Mouse (Mus musculus) ovary, postnatal 36 days (tissue): ENCODE data around the gene Adgrl2.

ENCODE experiments used
- DNase-seq: peaks from one replicate; pipeline ENCODE4 v3.0.0; 2022; ENCODE audit warnings: low spot score, mixed read lengths

The Adgrl2 gene

DNA sequence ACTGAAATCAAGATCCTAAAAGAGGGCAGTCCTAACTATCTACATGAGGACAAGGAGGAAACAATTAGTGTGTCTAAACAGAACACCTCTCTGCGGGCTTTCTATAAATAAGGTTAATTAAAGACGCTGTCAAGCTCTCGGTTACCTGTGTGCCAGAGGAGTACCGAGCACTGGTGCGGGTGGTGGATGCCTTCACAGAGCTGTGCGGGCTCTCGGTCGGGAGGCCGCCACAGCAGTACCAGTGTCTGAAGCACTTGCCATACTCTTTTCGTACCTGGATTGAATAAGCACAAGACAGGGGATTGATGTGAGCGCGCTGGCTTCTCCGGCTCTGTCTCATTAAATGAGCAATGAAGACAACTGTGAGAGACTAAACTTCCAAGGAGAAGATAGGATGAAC is 166.8 kb downstream of the Adgrl2 start:
- no peak for DNase-seq

DNA sequence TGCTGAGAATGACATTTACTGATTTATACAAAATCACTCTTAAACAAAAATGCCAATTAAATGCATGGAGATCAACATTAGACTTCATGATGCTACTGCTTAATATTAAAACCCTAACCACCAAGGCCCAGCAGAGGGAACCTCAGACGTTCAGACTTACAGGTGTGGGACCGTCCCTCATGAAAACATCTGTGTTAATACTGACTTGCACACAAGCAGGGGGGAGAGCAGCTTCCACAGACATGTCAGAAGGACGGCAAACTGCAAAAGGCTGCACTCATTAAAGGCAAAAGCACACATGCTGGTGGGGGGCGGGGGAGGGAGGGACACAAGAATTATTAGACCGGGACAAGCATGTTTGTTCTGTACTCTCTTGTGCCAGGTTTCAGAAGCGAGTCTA is 168.7 kb downstream of the Adgrl2 start:
- no peak for DNase-seq

DNA sequence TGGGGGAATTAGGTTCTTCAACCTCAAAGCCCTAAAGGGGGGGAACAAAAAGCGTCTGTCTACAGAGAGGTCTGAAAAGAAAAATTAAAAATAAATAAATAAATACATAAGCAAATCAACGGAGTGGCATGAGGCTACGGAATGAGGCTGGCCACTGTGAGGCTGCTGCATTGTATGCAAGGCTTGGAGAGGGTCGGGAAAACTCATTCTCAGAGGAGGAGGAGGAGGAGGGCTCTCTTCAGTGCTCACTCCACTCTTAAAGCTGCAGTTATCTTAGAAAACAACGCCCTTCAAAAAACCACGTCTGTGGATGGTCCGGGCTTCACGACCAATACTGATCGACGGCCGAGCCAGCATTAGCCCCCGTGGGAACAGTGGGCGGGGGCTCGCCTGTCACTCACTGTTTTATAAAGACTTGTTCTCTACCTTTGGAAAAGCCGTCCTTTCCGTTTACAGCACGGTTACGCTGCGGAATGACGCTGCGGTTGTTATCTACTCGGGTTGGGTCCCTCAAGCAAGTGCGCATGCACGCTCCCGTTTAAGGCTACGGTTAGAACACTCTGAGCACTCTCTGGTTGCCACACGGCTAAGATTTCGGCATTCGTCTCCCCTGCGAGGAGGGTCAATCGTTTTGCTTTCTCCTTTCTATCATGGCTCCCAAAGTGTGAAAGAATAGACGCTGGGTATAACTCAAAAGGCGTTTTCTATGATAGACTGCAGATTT is 170.9 kb downstream of the Adgrl2 start:
- no peak for DNase-seq

DNA sequence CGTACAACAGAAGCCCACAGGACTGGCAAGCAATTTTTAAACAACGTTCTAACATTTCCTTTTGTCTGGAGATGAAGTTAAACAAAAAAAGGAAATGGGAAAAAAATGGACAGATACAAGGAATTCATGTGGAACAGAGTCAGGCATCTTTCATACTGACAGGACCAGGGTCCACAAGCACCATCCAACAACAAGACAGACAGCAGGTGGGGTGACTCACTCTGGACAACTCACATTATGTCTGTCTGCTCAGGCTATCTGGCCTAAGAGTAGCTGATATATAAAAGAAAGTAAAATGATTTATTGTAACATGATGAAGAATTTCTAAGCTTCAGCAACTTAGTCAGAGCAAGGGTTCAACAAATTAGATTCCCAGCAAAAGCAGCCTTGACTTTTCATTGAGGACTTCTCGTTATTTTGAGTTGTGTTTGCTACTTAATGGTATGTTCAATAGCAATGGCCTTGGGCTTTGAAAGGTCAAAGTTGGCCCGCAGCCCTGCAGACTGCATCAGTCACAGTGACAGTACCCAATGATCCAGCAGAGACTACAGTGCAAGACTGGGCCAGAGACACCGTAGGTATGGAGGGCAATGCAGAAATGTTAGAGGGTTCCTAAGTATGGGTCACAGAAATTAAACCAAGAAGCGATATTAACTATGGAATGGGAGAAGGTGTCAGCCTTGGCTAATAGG is 171.8 kb downstream of the Adgrl2 start:
- no peak for DNase-seq

DNA sequence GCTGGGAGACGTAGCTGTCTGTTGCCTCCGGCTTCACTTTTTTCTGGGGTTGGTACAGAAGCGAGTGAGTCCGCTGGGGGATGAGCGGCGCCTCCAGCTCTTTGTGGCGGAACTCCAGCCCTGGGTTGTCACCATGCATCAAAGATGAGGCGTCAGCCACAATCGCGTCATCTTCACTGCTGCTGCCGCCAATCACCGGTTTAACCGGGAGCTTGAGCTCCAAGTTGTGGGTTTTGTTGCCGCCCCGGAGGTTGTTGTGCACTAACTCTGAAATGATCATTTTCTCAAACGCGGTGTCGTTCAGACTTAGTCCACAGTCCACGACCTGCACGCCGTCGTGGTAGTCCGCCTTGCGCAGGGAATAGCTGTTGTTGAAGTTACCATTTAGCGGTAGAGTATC is 172.9 kb downstream of the Adgrl2 start:
- no peak for DNase-seq

DNA sequence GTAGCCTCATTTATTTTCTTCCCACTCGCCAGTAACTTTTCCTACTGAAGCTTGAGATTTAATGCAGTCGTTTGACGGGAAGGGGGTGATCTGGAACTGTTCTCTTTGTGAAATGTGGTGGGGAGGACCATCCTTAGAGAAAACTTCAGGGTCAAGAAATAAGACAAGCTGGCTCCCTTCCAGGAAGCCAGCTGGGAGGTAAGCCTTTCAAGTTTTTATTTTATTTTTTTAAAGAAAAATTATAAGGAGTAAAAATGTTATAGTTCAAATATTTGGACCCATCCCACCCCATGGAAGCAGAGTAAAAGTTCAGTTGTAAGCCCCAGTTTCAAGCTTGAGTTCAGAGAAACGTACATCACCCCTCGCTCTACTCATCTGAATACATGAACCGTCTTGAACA is 177.2 kb downstream of the Adgrl2 start:
- no peak for DNase-seq

DNA sequence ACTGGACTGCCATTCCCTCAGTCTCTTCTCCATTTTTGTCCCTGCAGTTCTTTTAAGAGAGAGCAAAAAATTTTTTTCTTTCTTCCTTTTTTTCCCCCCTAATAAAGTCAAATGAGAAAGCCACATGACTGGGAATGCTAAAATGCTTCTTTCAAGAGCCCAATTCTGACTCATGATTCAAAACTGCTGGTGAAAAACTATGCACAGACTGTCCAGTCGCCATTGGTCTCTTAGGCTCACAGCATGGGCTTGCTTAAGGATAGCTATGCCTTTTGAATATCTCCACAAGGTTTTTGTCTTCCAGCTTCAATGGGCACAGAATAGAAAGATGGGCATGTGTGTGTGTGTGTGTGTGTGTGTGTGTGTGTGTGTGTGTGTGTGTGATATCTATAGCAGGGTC is 178.3 kb downstream of the Adgrl2 start:
- no peak for DNase-seq

DNA sequence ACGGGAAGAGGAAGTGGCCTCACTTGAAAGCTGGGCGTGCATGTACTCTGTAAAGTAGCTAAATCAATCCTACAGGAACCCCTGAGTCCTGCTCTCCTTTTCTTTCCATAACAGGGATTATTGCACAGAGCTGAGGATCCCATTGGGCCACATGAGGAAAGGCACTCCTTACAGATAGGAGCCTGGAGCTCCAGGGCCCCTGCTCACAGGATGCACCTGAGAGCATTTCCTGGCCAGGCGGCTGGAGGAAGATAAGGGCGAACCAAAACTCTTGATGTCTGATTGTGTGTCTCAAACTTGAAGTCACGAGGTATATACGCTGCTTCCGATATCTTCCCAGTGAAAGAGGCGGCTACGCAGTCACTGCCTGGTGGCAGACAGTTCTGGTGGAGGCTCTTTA is 183.4 kb downstream of the Adgrl2 start:
- no peak for DNase-seq

DNA sequence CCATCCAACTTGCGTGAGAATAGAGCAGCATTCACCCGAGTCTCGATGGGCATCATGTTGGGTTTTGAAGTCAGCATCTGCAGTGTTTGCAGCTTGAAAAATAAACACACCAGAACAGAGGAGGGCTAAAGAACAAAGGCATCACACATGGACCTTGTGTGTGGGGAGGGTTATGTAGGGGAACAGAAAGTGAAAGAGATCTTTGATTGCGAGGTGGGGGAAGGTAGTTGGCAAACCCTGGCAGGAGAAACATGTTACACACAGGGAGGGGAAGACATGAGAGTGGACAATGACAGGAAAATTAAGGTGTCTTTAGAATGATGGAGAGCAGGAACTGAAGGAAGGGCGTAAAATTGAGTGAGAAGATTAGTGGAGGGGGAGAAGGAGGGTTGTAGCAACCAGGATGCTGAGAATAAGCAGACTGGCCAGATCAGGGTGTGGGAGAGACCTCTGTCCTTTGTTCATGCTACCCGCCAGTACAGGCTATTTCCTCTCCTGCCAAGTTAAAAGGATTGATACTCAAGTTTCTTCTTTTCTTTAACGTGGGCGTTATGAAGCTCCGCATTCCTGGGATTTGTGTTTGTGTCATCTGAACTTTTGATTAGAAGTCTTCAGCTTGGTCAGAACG is 197.0 kb downstream of the Adgrl2 start:
- DNase-seq, result no peak

DNA sequence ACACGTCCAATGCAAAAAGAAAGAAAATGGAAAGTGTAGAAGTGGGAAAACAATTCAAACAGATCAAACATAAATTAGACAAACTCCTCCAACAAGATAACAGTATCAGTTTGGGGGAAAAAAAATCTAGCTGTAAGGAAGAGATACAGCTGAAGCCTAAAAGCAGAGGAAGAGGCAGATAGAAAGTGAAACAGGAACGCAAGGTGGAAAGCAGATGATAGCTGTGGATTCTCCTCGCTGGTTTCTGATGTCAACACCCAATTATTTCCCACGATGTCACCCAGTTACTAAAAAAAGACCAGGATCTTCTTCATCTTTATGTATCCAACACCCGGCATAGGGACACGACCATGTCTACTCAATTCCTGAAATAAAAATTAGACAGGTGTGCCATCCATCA is 220.0 kb downstream of the Adgrl2 start:
- no peak for DNase-seq
